Mouse (Mus musculus) kidney, adult 2 months (tissue): ENCODE data around the gene Blvrb. TPM values are rescaled to one million over a fixed set of nuclear protein-coding genes. Genes with fewer than 3 reads are reported as not detected.
A peak's percentile ranks its signal among the peaks of the same experiment; 100 is the strongest.
"Not testable (repeated sequence)": the region's sequence is repeated elsewhere in the genome, so short reads cannot be mapped to it uniquely, and the experiment has no call there.

Experiments
- DNase-seq: peaks from one replicate; pipeline ENCODE4 v3.0.0; 2021
- H3K27ac ChIP-seq: fragments of 200-500 bp; 2 replicates; pipeline ENCODE4 v1.5.1; 2012; ENCODE audit warnings: low read depth, low read length, control low read depth, inconsistent platforms; ENCODE audit not compliant: insufficient read depth
- H3K27me3 ChIP-seq: fragments of 200-500 bp; replicated peaks from 2 replicates; pipeline ENCODE4 v1.6.1; 2012; ENCODE audit warnings: mild to moderate bottlenecking, moderate library complexity, low read length, inconsistent platforms; ENCODE audit not compliant: control insufficient read depth, insufficient read depth
- H3K36me3 ChIP-seq: fragments of 200-500 bp; 2 replicates; pipeline ENCODE4 v1.6.1; 2012; ENCODE audit warnings: mild to moderate bottlenecking, moderate library complexity, low read length, inconsistent platforms; ENCODE audit not compliant: control insufficient read depth, insufficient read depth
- H3K4me1 ChIP-seq: fragments of 200-500 bp; 2 replicates; pipeline ENCODE4 v1.6.1; 2011; ENCODE audit warnings: low read length; ENCODE audit not compliant: control insufficient read depth, insufficient read depth
- H3K4me3 ChIP-seq: fragments of 200-500 bp; 2 replicates; pipeline ENCODE4 v1.5.1; 2011; ENCODE audit warnings: mild to moderate bottlenecking, low read depth, low read length, control low read depth; ENCODE audit not compliant: insufficient read depth
- CTCF ChIP-seq: fragments of 200-500 bp; conservative IDR thresholded peaks from 2 replicates; pipeline ENCODE4 v1.5.1; 2011; ENCODE audit warnings: low read depth, mild to moderate bottlenecking, control low read depth, low read length, moderate library complexity, mixed read lengths; ENCODE audit not compliant: insufficient read depth, insufficient read length
- POLR2A ChIP-seq: fragments of 200-500 bp; IDR thresholded peaks from one replicate; pipeline ENCODE4 v1.6.1; 2011; ENCODE audit warnings: low read depth, low read length, control low read depth
- WGBS: fragments of 180-500 bp; shearing (Covaris S2); methylation state at CpG from one replicate; pipeline ENCODE4 v1.1.7; 2018; 5-methylcytosine and 5-hydroxymethylcytosine counted together
- polyA plus RNA-seq: library from polyadenylated mRNA; depleted of rRNA; stranded (reverse); fragments of >200 nt; gene quantifications from 2 replicates; pipeline ENCODE4 v1.2.3, GENCODE M21; 2012

Gene Blvrb
- polyA plus RNA-seq, 1 experiment, result 47.8 TPM

GRCm38 (mm10) chr7:27490543-27491329 is 43.0 kb downstream of the Blvrb start:
- Histone ChIP-seq H3K27me3 (no peaks in the 10 kb centered on the region), H3K27ac (peak overlapping the region; percentile 87), H3K36me3 (no peaks in the 10 kb centered on the region; the same call in 1 of the 2 replicates), H3K4me1 (peaks cover 14% of the 10 kb centered on the region), H3K4me3 (peak overlapping the region; percentile 38)
- peak; percentile 98 for DNase-seq
- 1% methylated on average over 33 of the region's 33 CpGs for WGBS
- peak; percentile 37 for TF ChIP-seq POLR2A
- TF ChIP-seq CTCF, result peak; percentile 58

GRCm38 (mm10) chr7:27491856-27492255 is 44.1 kb downstream of the Blvrb start:
- WGBS, result 61% methylated on average over 7 of the region's 7 CpGs
- H3K4me1 ChIP-seq, result peaks cover 14% of the 10 kb centered on the region
- peak; percentile 61 for DNase-seq
- TF ChIP-seq CTCF, result no peak
- no peak for TF ChIP-seq POLR2A
- H3K27ac ChIP-seq, result peak overlapping the region; percentile 83
- H3K27me3 ChIP-seq, result no peaks in the 10 kb centered on the region
- H3K4me3 ChIP-seq, result no peak overlapping the region
- H3K36me3 ChIP-seq, result no peaks in the 10 kb centered on the region; the same call in 1 of the 2 replicates

- DNase-seq, result no peak
- no peak for TF ChIP-seq POLR2A
- no peak for TF ChIP-seq CTCF
- Histone ChIP-seq H3K4me1 (peaks cover 13% of the 10 kb centered on the region), H3K4me3 (no peak overlapping the region), H3K36me3 (no peaks in the 10 kb centered on the region; the same call in 1 of the 2 replicates), H3K27ac (no peak overlapping the region), H3K27me3 (no peaks in the 10 kb centered on the region)
- WGBS, result 62% methylated on average over 3 of the region's 3 CpGs
These were observed 45.2 kb downstream of the Blvrb start for GRCm38 (mm10) chr7:27493022-27493421.

GRCm38 (mm10) chr7:27493450-27493849 is 45.7 kb downstream of the Blvrb start:
- no peak overlapping the region for H3K4me3 ChIP-seq
- 75% methylated on average over 5 of the region's 5 CpGs for WGBS
- no peak overlapping the region for H3K27ac ChIP-seq
- no peak for DNase-seq
- peaks cover 9% of the 10 kb centered on the region for H3K4me1 ChIP-seq
- no peaks in the 10 kb centered on the region; the same call in 1 of the 2 replicates for H3K36me3 ChIP-seq
- TF ChIP-seq POLR2A (no peak), CTCF (no peak)
- H3K27me3 ChIP-seq, result no peaks in the 10 kb centered on the region

- DNase-seq, H3K4me3 ChIP-seq, H3K36me3 ChIP-seq, H3K27ac ChIP-seq, H3K4me1 ChIP-seq, H3K27me3 ChIP-seq: not testable (repeated sequence)
- 93% methylated on average over 9 of the region's 9 CpGs for WGBS
These were observed 47.0 kb downstream of the Blvrb start for GRCm38 (mm10) chr7:27494659-27495367.

GRCm38 (mm10) chr7:27499036-27499435 is 51.3 kb downstream of the Blvrb start, which contains the start of gene Prx:
TSS of gene Prx (plus strand) at chr7:27499324.
- Histone ChIP-seq H3K27me3 (no peaks in the 10 kb centered on the region), H3K4me3 (no peak within 1 kb of the TSS), H3K36me3 (no peaks in the 10 kb centered on the region), H3K27ac (no peak within 1 kb of the TSS), H3K4me1 (no peaks in the 10 kb centered on the region)
- WGBS, result 56% methylated on average over 3 of the region's 3 CpGs
- TF ChIP-seq CTCF (no peak), POLR2A (no peak)
- DNase-seq, result no peak

- DNase-seq, result peak; percentile 76
- no peak for TF ChIP-seq POLR2A
- no peak for TF ChIP-seq CTCF
- Histone ChIP-seq H3K27me3 (no peaks in the 10 kb centered on the region), H3K36me3 (no peaks in the 10 kb centered on the region), H3K4me1 (no peaks in the 10 kb centered on the region), H3K4me3 (no peak overlapping the region), H3K27ac (peak overlapping the region; percentile 67; the same call in 1 of the 2 replicates)
- 69% methylated on average over 4 of the region's 4 CpGs for WGBS
These were observed 53.8 kb downstream of the Blvrb start for GRCm38 (mm10) chr7:27501620-27502019.
